Comparison of ENCODE assay signal across 10 mouse cellular contexts in the genomic region with DNA sequence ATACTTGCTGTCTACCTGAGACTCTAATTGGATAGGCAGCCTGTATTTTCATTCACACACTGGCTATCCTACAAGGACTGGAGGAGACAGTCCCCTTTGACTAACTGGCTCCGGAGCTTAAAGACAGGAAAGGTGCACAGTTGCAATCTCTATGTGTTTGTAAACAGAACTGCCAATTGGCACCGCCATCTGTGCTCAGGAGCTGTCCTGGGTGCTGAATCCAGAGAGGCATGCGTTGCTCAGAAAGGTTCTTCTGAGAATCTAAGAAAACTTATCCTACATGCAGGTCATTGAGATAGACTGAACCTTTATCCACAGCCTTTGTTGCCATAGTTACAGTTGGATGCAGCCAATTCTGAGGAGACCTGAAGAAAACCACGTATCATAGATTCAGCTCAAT. TPM values are rescaled to one million over a fixed set of nuclear protein-coding genes. Genes with fewer than 3 reads are reported as not detected.
A peak's percentile ranks its signal among the peaks of the same experiment; 100 is the strongest.
DNase-seq lines count a peak whose midpoint lies in the region; ATAC-seq lines count a peak whose summit lies in the region.
"Had no signal": no experiment of that assay in that cellular context is flagged by ENCODE, and none has a peak within 500 bp of the region (broad histone marks: within the 10 kb centered on the region; RNA-seq: fewer than 3 reads in every experiment).

No protein-coding gene starts in this region.

- H3K9me3 ChIP-seq in midbrain, embryonic 10.5 days (replicated peaks), result no peaks in the 10 kb centered on the region
- no peaks in the 10 kb centered on the region for H3K9me3 ChIP-seq in midbrain, embryonic 11.5 days (ENCODE audit: control insufficient read depth, low read length)
- H3K9me3 ChIP-seq in midbrain, embryonic 15.5 days, result no peaks in the 10 kb centered on the region
- H3K9me3 ChIP-seq: limb, embryonic 15.5 days had no signal

- H3K27ac ChIP-seq in midbrain, embryonic 10.5 days (replicated peaks), result no peak overlapping the region
- H3K27ac ChIP-seq in midbrain, embryonic 11.5 days (ENCODE audit: low read depth, low read length), result no peak overlapping the region
- no peak overlapping the region for H3K27ac ChIP-seq in midbrain, embryonic 15.5 days
- H3K27ac ChIP-seq: limb, embryonic 15.5 days had no signal

- intact Hi-C loops in gastrocnemius, postnatal 36 days (cut with DNase I), result no loop called here

- H3K4me1 ChIP-seq in midbrain, embryonic 10.5 days, result peaks cover 17% of the 10 kb centered on the region
- H3K4me1 ChIP-seq in midbrain, embryonic 11.5 days (ENCODE audit: control insufficient read depth, insufficient read depth, low read length), result no peaks in the 10 kb centered on the region; the same call in 1 of the 2 replicates
- no peaks in the 10 kb centered on the region for H3K4me1 ChIP-seq in midbrain, embryonic 15.5 days
- H3K4me1 ChIP-seq: limb, embryonic 15.5 days had no signal

- ATAC-seq in midbrain, embryonic 11.5 days (ENCODE audit: low FRiP score), result no peak
- no peak for ATAC-seq in midbrain, embryonic 15.5 days (replicated peaks)

- no peaks in the 10 kb centered on the region for H3K36me3 ChIP-seq in midbrain, embryonic 10.5 days
- H3K36me3 ChIP-seq in midbrain, embryonic 11.5 days (ENCODE audit: control insufficient read depth, insufficient read depth, low read length), result no peaks in the 10 kb centered on the region
- no peaks in the 10 kb centered on the region for H3K36me3 ChIP-seq in midbrain, embryonic 15.5 days (replicated peaks)
- H3K36me3 ChIP-seq: limb, embryonic 15.5 days had no signal

- WGBS in midbrain, embryonic 10.5 days, result 44% methylated on average over 4 of the region's 4 CpGs
- 47% methylated on average over 4 of the region's 4 CpGs for WGBS in midbrain, embryonic 11.5 days
- WGBS in midbrain, embryonic 15.5 days, result 38% methylated on average over 4 of the region's 4 CpGs

- no peaks in the 10 kb centered on the region; the same call in 1 of the 2 replicates for H3K27me3 ChIP-seq in midbrain, embryonic 10.5 days (ENCODE audit: low read depth, poor library complexity, severe bottlenecking)
- no peaks in the 10 kb centered on the region for H3K27me3 ChIP-seq in midbrain, embryonic 11.5 days (ENCODE audit: control insufficient read depth, insufficient read depth, low read length)
- H3K27me3 ChIP-seq in midbrain, embryonic 15.5 days (replicated peaks), result no peaks in the 10 kb centered on the region
- H3K27me3 ChIP-seq: CH12.LX; limb, embryonic 15.5 days had no signal

- peak; percentile 60 for DNase-seq in gastrocnemius, postnatal 10 days
- DNase-seq in gastrocnemius, postnatal 36 days, result no peak
- peak; percentile 45 for DNase-seq in midbrain, embryonic 10.5 days (ENCODE audit: low spot score)
- no peak for DNase-seq in midbrain, embryonic 11.5 days (ENCODE audit: low spot score, missing footprints)
- DNase-seq in embryo, embryonic 10.5 days (ENCODE audit: low spot score), result peak; percentile 76
- peak; percentile 83 for DNase-seq in mesoderm, embryonic 11.5 days (ENCODE audit: low read depth, low spot score)
- no peak for DNase-seq in cerebellum, postnatal 4 days (ENCODE audit: low spot score in 2 of 2)

- no peak overlapping the region for H3K4me2 ChIP-seq in midbrain, embryonic 11.5 days
- H3K4me2 ChIP-seq in midbrain, embryonic 15.5 days, result no peak overlapping the region
- H3K4me2 ChIP-seq: limb, embryonic 15.5 days had no signal

- H3K4me3 ChIP-seq in midbrain, embryonic 10.5 days, result no peak overlapping the region
- H3K4me3 ChIP-seq in midbrain, embryonic 11.5 days (ENCODE audit: low read depth, low read length), result no peak overlapping the region
- no peak overlapping the region for H3K4me3 ChIP-seq in midbrain, embryonic 15.5 days
- H3K4me3 ChIP-seq: limb, embryonic 15.5 days had no signal

- H3K9ac ChIP-seq in midbrain, embryonic 11.5 days (ENCODE audit: low read length), result no peak overlapping the region
- no peak overlapping the region for H3K9ac ChIP-seq in midbrain, embryonic 15.5 days
- H3K9ac ChIP-seq: limb, embryonic 15.5 days had no signal

RNA-seq across cellular contexts. Expression of gene Nphp4, which starts 52.2 kb away (rescaled TPM):
- total RNA-seq in gastrocnemius, postnatal 10 days (2021), result 1 to 10 TPM; 1.2 to 1.8 TPM
- under 1 TPM; 0.66 to 0.96 TPM for total RNA-seq in gastrocnemius, postnatal 36 days (2021)
- polyA plus RNA-seq in midbrain, embryonic 10.5 days (2016; fragmentation: Nextera tagmentation; extraction: Ambion mirVana), result 7.8 and 8.2 TPM in 2 replicates
- polyA plus RNA-seq in midbrain, embryonic 11.5 days (2014; fragmentation: Nextera tagmentation; extraction: Ambion mirVana), result 4.4 and 4.8 TPM in 2 replicates
- 6.2 and 6.3 TPM in 2 replicates for polyA plus RNA-seq in midbrain, embryonic 15.5 days (2015; fragmentation: Nextera tagmentation; extraction: Ambion mirVana)

RNA-seq across cellular contexts. Expression of gene Kcnab2, which starts 53.3 kb away (rescaled TPM):
- 1 to 10 TPM; 3.2 to 5.4 TPM for total RNA-seq in gastrocnemius, postnatal 10 days (2021)
- total RNA-seq in gastrocnemius, postnatal 36 days (2021), result 1 to 10 TPM; 1.3 to 1.5 TPM
- polyA plus RNA-seq in midbrain, embryonic 10.5 days (2016; fragmentation: Nextera tagmentation; extraction: Ambion mirVana), result 12.2 and 17.3 TPM in 2 replicates
- polyA plus RNA-seq in midbrain, embryonic 11.5 days (2014; fragmentation: Nextera tagmentation; extraction: Ambion mirVana), result 10.5 and 11.0 TPM in 2 replicates
- 26.1 and 27.8 TPM in 2 replicates for polyA plus RNA-seq in midbrain, embryonic 15.5 days (2015; fragmentation: Nextera tagmentation; extraction: Ambion mirVana)

Comparison
In these comparisons a context has a peak if more than half of its experiments do, and no peak if none do; other contexts are left out.
1. DNase-seq: peak in gastrocnemius, postnatal 10 days (single experiment), midbrain, embryonic 10.5 days (single experiment), embryo, embryonic 10.5 days (single experiment) and mesoderm, embryonic 11.5 days (single experiment); none in gastrocnemius, postnatal 36 days (0 of 2), midbrain, embryonic 11.5 days (single experiment) and cerebellum, postnatal 4 days (0 of 2).